Mouse (Mus musculus): ENCODE data around the gene B4galnt1. TPM values are rescaled to one million over a fixed set of nuclear protein-coding genes. Genes with fewer than 3 reads are reported as not detected.

The B4galnt1 gene
- polyA plus RNA-seq, 1 experiment, result 83.6 TPM

- no peak overlapping the region for H3K4me3 ChIP-seq (replicated peaks; ENCODE audit: insufficient read depth, low read depth, low read length)
- no peak for DNase-seq
- no peak overlapping the region for H3K27ac ChIP-seq (ENCODE audit: insufficient read depth, low read length)
- no peaks in the 10 kb centered on the region for H3K27me3 ChIP-seq (ENCODE audit: control insufficient read depth, insufficient read depth, low read length)
- 56% methylated on average over 8 of the region's 8 CpGs for WGBS
- TF ChIP-seq CTCF (IDR thresholded peaks at IDR 0.05; ENCODE audit: borderline replicate concordance, insufficient read depth, low read depth, low read length) (no peak), POLR2A (IDR thresholded peaks at IDR 0.05; ENCODE audit: borderline replicate concordance, insufficient read depth, low read length) (no peak)
- no peaks in the 10 kb centered on the region for H3K4me1 ChIP-seq (ENCODE audit: control insufficient read depth, insufficient read depth, low read length)
Observed at GRCm38 (mm10) chr10:127135118-127135836, 29.7 kb upstream of the B4galnt1 start.

- no peak for DNase-seq
- no peak overlapping the region for H3K4me3 ChIP-seq (replicated peaks; ENCODE audit: insufficient read depth, low read depth, low read length)
- TF ChIP-seq POLR2A (IDR thresholded peaks at IDR 0.05; ENCODE audit: borderline replicate concordance, insufficient read depth, low read length) (no peak), CTCF (IDR thresholded peaks at IDR 0.05; ENCODE audit: borderline replicate concordance, insufficient read depth, low read depth, low read length) (no peak)
- no peaks in the 10 kb centered on the region for H3K27me3 ChIP-seq (ENCODE audit: control insufficient read depth, insufficient read depth, low read length)
- no peak overlapping the region for H3K27ac ChIP-seq (ENCODE audit: insufficient read depth, low read length)
- H3K4me1 ChIP-seq (ENCODE audit: control insufficient read depth, insufficient read depth, low read length), result no peaks in the 10 kb centered on the region
- 90% methylated on average over 4 of the region's 4 CpGs for WGBS
Observed at GRCm38 (mm10) chr10:127136510-127136909, 28.5 kb upstream of the B4galnt1 start.

GRCm38 (mm10) chr10:127137896-127138295 lies 27.1 kb upstream of the B4galnt1 start:
- Histone ChIP-seq H3K27me3 (ENCODE audit: control insufficient read depth, insufficient read depth, low read length) (no peaks in the 10 kb centered on the region), H3K4me3 (replicated peaks; ENCODE audit: insufficient read depth, low read depth, low read length) (no peak overlapping the region), H3K27ac (ENCODE audit: insufficient read depth, low read length) (no peak overlapping the region), H3K4me1 (ENCODE audit: control insufficient read depth, insufficient read depth, low read length) (no peaks in the 10 kb centered on the region)
- no peak for TF ChIP-seq CTCF (IDR thresholded peaks at IDR 0.05; ENCODE audit: borderline replicate concordance, insufficient read depth, low read depth, low read length)
- no peak for TF ChIP-seq POLR2A (IDR thresholded peaks at IDR 0.05; ENCODE audit: borderline replicate concordance, insufficient read depth, low read length)
- 80% methylated on average over 3 of the region's 3 CpGs for WGBS
- no peak for DNase-seq

- H3K27me3 ChIP-seq (ENCODE audit: control insufficient read depth, insufficient read depth, low read length), result no peaks in the 10 kb centered on the region
- no peak for TF ChIP-seq CTCF (IDR thresholded peaks at IDR 0.05; ENCODE audit: borderline replicate concordance, insufficient read depth, low read depth, low read length)
- TF ChIP-seq POLR2A (IDR thresholded peaks at IDR 0.05; ENCODE audit: borderline replicate concordance, insufficient read depth, low read length), result no peak
- no peaks in the 10 kb centered on the region for H3K4me1 ChIP-seq (ENCODE audit: control insufficient read depth, insufficient read depth, low read length)
- 93% methylated on average over 18 of the region's 18 CpGs for WGBS
- DNase-seq, result no peak
- no peak overlapping the region for H3K4me3 ChIP-seq (replicated peaks; ENCODE audit: insufficient read depth, low read depth, low read length)
- H3K27ac ChIP-seq (ENCODE audit: insufficient read depth, low read length), result no peak overlapping the region
Observed at GRCm38 (mm10) chr10:127138328-127139141, 26.5 kb upstream of the B4galnt1 start.

- no peaks in the 10 kb centered on the region for H3K4me1 ChIP-seq (ENCODE audit: control insufficient read depth, insufficient read depth, low read length)
- 77% methylated on average over 11 of the region's 11 CpGs for whole genome bisulfite sequencing
- no peak overlapping the region for H3K4me3 ChIP-seq (replicated peaks; ENCODE audit: insufficient read depth, low read depth, low read length)
- no peak for DNase-seq
- H3K27me3 ChIP-seq (ENCODE audit: control insufficient read depth, insufficient read depth, low read length), result no peaks in the 10 kb centered on the region
- H3K27ac ChIP-seq (ENCODE audit: insufficient read depth, low read length), result no peak overlapping the region
- no peak for TF ChIP-seq POLR2A (IDR thresholded peaks at IDR 0.05; ENCODE audit: borderline replicate concordance, insufficient read depth, low read length)
Observed at GRCm38 (mm10) chr10:127140971-127141370, 24.1 kb upstream of the B4galnt1 start.

- Histone ChIP-seq H3K27ac (ENCODE audit: insufficient read depth, low read length) (no peak overlapping the region), H3K4me3 (replicated peaks; ENCODE audit: insufficient read depth, low read depth, low read length) (no peak overlapping the region), H3K4me1 (ENCODE audit: control insufficient read depth, insufficient read depth, low read length) (no peaks in the 10 kb centered on the region), H3K27me3 (ENCODE audit: control insufficient read depth, insufficient read depth, low read length) (no peaks in the 10 kb centered on the region)
- no peak for DNase-seq
- TF ChIP-seq POLR2A (IDR thresholded peaks at IDR 0.05; ENCODE audit: borderline replicate concordance, insufficient read depth, low read length) (no peak), CTCF (IDR thresholded peaks at IDR 0.05; ENCODE audit: borderline replicate concordance, insufficient read depth, low read depth, low read length) (no peak)
- 82% methylated on average over 8 of the region's 8 CpGs for WGBS
Observed at GRCm38 (mm10) chr10:127141500-127141899, 23.5 kb upstream of the B4galnt1 start.

GRCm38 (mm10) chr10:127143228-127143627 lies 21.8 kb upstream of the B4galnt1 start:
- 54% methylated on average over 8 of the region's 8 CpGs for WGBS
- no peak for TF ChIP-seq CTCF (IDR thresholded peaks at IDR 0.05; ENCODE audit: borderline replicate concordance, insufficient read depth, low read depth, low read length)
- no peak for TF ChIP-seq POLR2A (IDR thresholded peaks at IDR 0.05; ENCODE audit: borderline replicate concordance, insufficient read depth, low read length)

GRCm38 (mm10) chr10:127144536-127144935 lies 20.5 kb upstream of the B4galnt1 start:
- 96% methylated on average over 7 of the region's 7 CpGs for WGBS
- TF ChIP-seq CTCF (IDR thresholded peaks at IDR 0.05; ENCODE audit: borderline replicate concordance, insufficient read depth, low read depth, low read length) (no peak), POLR2A (IDR thresholded peaks at IDR 0.05; ENCODE audit: borderline replicate concordance, insufficient read depth, low read length) (no peak)

More at GRCm38 (mm10) chr10:127143228-127143627, 21.8 kb upstream of the B4galnt1 start:
- Histone ChIP-seq H3K4me1 (ENCODE audit: control insufficient read depth, insufficient read depth, low read length) (no peaks in the 10 kb centered on the region), H3K27ac (ENCODE audit: insufficient read depth, low read length) (no peak overlapping the region), H3K27me3 (ENCODE audit: control insufficient read depth, insufficient read depth, low read length) (no peaks in the 10 kb centered on the region), H3K4me3 (replicated peaks; ENCODE audit: insufficient read depth, low read depth, low read length) (no peak overlapping the region)
- peak; percentile 45 to 52 for DNase-seq

More at GRCm38 (mm10) chr10:127144536-127144935, 20.5 kb upstream of the B4galnt1 start:
- H3K4me1 ChIP-seq (ENCODE audit: control insufficient read depth, insufficient read depth, low read length), result no peaks in the 10 kb centered on the region
- DNase-seq, result no peak
- no peak overlapping the region for H3K27ac ChIP-seq (ENCODE audit: insufficient read depth, low read length)
- no peaks in the 10 kb centered on the region for H3K27me3 ChIP-seq (ENCODE audit: control insufficient read depth, insufficient read depth, low read length)
- H3K4me3 ChIP-seq (replicated peaks; ENCODE audit: insufficient read depth, low read depth, low read length), result no peak overlapping the region
